Mouse (Mus musculus): ENCODE results near the gene Cda.
"Not testable (repeated sequence)": the region's sequence is repeated elsewhere in the genome, so short reads cannot be mapped to it uniquely, and the experiment has no call there.

The Cda gene

GRCm38 (mm10) chr4:138335036-138335435 is 32.8 kb downstream of the Cda start:
- DNase-seq (ENCODE audit: low spot score): no peak

DNA sequence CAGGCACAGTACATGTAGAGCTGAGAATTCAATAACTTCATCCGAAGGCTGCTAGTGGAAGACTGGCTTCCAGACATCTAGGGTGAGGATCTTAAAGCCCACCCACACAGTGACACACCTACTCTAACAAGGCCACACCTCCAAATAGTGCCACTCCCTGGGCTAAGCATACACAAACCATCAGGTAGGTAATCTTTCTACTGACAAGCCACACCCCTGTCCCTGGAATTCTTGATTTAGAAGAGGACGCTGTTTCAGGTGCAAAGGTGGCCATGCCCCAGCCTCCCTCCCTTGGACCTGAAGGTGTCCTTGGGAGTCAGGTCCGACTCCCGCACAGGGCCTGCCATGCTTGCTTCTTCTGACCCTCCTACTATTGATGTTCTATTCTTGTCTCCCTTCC is 34.7 kb downstream of the Cda start:
- DNase-seq (ENCODE audit: low spot score): no peak

DNA sequence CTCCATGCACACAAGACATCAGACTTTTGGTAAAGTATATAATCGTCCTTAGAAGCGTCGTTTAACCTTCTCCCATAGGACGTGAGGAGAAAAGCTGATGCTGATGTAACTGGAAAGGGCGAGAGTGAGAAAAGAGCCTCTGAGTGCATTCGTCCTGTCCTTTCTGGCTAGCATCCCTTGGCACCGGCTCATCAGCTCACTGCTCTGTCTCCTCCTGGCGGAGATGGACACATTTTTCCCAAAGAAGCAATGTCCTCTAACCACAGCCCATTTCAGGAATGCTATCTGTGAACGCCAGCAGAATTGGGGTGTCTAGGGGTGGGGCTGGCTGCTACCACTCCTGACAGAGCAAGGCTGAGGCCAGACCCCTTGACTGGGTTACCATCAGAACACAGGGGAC is 36.1 kb downstream of the Cda start:
- no peak for DNase-seq (ENCODE audit: low spot score)

DNA sequence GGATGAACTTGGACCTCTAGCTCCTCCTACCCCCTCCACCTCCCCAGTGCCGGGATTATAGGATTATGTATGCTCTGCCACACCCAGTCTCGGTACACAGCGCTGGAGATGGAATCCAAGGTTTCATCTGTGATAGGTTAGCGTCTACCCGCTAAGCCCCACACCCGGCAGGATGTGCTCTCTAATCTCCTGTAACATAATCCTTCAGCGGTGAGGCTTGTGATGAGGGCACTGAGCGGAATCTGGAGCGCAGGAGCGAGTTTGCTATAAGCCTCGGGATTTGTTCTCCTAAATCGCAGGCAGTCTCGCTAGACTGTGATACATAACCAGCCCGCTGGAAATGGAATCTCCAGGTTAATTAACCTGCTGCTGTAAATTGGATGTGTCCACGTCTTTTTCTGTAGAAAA is 37.5 kb downstream of the Cda start:
- no peak for DNase-seq (ENCODE audit: low spot score)

DNA sequence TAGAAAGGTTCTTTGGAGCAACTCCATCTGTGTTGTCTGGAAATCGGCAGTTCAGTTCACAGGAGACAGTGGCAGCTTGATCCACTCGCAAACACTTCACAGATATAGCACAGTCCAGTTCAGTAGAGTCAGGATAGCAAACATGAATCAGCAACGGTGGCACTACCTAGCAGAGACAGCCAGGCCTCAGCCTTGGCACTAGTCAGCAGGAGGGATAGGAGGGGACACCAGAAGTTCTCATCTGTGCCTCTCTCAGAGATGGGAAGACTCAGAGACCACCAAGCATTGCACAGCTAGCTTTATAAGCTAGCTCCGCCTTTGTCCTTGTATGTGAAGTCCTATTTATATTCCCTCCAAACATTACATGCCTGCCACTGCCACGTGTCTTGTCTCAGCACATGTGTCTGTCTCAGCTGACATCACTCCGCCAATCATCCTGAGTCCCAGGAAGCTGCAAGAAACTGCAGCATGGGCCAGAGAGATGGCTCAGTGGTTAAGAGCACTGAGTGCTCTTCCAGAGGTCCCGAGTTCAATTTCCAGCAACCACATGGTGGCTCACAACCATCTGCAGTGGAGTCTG is 39.8 kb downstream of the Cda start:
- DNase-seq (ENCODE audit: low spot score): no peak

DNA sequence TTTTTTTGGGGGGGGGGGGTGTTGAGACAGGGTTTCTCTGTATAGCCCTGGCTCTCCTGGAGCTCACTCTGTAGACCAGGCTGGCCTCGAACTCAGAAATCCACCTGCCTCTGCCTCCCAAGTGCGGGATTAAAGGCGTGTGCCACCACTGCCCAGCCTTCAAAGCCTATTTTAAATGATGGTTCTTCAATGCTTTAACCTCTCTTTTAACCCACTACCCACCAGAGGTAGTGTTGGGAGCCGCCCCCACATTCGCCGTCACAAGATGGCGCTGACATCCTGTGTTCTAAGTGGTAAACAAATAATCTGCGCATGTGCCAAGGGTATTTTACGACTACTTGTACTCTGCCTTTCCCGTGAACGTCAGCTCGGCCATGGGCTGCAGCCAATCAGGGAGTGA is 40.6 kb downstream of the Cda start:
- DNase-seq (ENCODE audit: low spot score): not testable (repeated sequence)

- peak; percentile 92 for DNase-seq (ENCODE audit: low spot score)
These were observed 41.6 kb downstream of the Cda start, which contains the start of gene Pink1 for GRCm38 (mm10) chr4:138326077-138326695. TSS of gene Pink1 (minus strand) at chr4:138326307.

DNA sequence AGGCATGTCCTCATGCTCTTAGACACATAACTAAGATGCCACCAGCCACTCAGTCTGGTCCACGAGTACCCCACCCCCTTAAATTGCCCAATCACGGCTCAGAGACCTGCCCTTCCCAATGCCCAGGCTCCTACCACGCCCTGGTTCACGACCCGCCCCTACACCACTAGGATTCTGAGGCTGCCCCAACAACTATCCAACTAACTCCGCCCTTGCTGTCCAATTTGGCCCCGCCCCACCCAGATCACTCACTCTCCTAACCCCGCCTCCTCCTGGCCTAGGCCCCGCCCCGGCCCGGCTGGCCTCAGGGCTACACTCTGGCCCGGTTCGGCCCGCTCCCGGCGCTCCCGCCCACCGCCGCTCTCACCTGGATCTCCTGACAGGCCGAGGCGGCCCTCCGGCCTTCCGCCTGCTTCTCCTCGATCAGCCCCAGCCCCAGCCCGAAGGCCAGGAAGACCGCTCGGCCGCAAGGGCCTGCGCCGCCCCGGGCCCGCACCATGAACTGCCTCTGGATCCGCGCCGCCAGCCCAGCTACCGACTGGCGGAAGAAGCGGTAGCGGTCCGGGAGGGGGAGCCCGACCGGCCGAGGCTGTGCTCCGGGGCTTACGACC is 42.2 kb downstream of the Cda start:
- peak; percentile 83 for DNase-seq (ENCODE audit: low spot score)

GRCm38 (mm10) chr4:138324451-138324850 is 43.3 kb downstream of the Cda start:
- DNase-seq (ENCODE audit: low spot score): no peak

GRCm38 (mm10) chr4:138323753-138324152 is 44.0 kb downstream of the Cda start:
- DNase-seq (ENCODE audit: low spot score): no peak

DNA sequence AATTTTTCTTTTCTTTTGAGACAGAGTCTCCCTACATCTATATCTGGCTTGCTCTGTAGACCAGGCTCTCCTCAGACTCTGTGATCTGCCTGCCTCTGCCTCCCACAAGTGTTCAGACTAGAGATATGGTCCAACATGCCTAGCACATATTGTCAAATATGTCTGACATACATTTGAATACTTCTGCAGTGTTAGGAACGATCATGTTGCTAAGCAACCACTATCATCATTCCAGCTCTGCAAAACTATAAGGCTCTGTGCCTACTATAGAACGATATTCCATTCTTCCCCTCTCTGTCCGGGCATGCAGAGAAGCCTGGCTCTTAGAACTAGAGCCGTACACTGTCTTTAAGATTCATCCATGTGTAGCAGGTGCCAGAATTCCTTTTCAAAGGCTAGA is 45.1 kb downstream of the Cda start:
- DNase-seq (ENCODE audit: low spot score): no peak

DNA sequence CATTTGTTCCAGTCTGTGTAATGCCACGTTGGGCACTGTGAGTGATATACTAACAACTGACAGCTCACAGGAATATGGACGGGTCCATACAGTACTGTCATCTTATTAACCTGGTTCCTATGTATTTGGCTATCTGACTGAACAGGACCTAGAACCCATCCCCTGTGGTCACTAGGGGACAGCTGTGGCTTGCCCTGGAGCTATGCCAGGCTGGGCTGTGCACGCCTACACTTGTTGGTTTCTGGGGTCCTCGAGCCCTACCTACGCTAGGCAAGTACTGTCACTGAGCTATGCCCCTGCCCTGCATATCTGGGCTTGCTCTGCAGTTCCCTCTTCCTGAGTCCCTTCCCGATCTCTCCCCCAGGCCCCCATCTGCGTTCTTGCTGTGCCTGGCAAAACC is 46.3 kb downstream of the Cda start:
- no peak for DNase-seq (ENCODE audit: low spot score)

- no peak for DNase-seq (ENCODE audit: low spot score)
These were observed 47.1 kb downstream of the Cda start for GRCm38 (mm10) chr4:138320711-138321110.

DNA sequence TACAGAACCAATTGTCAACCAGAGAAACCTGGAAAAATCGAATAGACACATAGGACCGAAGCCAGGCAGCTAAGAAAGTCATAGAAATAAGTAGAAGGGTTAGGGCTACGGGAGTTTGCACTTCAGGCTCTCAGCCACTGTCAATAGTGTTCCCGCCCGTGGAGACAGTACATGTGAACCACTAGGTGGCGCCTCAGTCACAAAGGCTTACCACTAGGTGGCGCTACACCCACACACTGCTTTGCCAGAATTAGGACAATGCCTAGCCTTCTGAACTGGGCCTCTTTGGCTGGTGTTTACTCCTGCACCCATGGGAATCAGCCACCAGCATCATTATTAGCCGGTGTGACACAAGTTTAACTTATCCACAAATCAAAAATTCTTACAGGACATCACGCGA is 48.3 kb downstream of the Cda start:
- peak; percentile 65 for DNase-seq (ENCODE audit: low spot score)

DNA sequence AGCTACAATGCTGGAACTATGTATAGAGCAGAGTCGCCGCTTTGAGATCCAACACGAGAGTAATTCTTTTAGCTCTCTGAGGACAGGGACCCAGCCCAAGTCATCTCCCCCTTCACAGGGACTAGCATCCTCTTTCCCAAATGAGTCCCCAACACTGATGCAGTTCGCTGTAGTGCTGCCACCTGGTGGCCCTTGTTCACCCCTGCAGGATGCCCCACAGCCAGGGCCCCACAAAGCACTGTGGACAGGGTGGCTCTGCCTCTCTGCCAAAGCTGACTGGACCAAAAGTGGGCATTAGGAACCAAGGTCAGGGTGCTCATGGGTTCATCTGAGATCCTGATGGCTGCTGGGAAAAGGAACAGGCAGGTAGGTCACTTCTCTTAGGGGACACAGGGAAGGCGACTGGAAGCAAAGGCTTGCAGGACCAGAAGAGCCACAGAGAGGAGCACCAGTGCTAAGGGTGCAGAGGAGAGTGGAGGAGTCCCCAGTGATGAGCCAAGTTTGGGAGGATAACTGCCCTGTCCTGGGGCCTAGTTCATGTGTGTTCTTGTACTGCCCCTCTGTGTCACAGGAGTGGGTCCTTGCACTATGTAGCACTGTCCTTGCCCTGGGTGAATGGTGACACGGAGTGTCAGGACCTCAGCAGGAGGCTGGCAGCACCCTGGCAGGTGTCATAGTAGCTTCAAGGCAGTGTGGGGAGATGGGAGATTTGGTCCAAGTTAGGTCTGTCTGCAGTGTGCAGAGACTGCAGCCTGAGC is 49.1 kb downstream of the Cda start:
- DNase-seq (ENCODE audit: low spot score): no peak

GRCm38 (mm10) chr4:138316369-138316768 is 51.4 kb downstream of the Cda start:
- DNase-seq (ENCODE audit: low spot score): no peak

DNA sequence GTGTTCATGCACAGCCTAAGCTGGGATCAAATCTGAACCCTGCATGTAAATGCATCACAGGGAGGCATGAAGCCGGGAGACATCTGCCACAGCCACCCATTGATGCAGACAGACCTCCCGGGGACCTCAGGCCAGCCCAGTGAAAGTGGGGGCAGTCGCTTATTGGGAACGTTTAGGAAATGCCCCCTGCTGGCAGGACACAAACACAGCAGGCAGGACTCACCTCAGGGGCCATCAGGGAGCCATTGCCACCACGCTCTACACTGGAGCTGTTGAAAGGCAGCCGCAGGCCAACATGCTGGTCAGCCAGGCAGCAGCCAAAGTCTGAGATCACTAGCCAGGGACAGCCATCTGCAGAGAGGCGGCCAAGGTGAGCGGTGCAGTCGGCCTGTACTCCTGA is 52.0 kb downstream of the Cda start:
- DNase-seq (ENCODE audit: low spot score): no peak

DNA sequence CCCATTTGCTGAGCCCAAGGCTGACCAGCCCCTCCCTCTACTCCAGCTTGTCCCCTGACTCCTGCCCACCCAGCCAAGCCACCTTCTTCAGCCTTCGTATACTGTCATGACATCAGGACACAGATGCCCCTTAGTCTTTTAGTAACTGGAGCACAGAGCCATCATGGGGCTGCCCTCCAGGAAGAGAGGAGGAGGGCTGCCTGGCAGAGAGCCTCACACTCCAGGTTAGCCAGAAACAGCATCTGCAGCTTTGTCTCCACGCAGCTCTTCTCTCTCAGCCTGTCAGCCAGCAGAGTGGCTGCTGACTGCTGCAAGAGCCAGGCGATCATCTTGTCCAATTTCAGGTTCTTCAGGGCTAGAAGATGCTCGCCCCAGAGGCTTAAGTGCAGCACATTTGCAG is 54.0 kb downstream of the Cda start:
- no peak for DNase-seq (ENCODE audit: low spot score)

GRCm38 (mm10) chr4:138313021-138313420 is 54.8 kb downstream of the Cda start:
- no peak for DNase-seq (ENCODE audit: low spot score)

DNA sequence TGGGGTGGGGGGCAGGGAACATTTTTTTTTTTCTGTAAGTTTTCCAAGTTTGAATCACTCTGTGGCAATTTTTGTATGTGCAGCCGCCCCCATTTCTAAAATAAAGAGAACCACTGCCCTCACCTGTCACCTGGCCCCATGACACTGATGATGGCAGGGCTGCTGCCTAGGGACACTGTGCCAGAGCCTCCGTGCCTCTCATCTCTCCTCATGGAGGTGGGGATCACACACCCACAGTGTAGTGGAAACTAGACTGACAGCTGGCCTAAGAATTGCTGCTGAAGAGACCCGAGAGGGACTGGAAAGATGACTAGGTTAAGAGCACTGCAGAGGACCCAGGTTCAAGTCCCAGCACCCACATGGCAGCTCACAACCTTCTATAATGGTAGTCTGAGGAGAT is 55.7 kb downstream of the Cda start:
- DNase-seq (ENCODE audit: low spot score): no peak

DNA sequence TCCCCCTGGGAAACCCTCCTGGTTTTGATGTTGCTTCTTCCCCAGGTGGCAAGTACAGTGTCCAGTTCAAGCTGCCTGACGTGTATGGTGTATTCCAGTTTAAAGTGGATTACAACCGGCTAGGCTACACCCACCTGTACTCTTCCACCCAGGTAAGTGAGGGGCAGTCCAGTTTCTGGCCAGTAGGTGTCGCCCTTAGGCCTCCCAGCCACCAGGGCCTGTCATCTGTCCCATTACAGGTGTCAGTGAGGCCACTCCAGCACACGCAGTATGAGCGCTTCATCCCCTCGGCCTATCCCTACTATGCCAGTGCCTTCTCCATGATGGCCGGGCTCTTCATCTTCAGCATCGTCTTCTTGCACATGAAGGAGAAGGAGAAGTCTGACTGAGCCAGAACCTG is 56.2 kb downstream of the Cda start:
- no peak for DNase-seq (ENCODE audit: low spot score)

DNA sequence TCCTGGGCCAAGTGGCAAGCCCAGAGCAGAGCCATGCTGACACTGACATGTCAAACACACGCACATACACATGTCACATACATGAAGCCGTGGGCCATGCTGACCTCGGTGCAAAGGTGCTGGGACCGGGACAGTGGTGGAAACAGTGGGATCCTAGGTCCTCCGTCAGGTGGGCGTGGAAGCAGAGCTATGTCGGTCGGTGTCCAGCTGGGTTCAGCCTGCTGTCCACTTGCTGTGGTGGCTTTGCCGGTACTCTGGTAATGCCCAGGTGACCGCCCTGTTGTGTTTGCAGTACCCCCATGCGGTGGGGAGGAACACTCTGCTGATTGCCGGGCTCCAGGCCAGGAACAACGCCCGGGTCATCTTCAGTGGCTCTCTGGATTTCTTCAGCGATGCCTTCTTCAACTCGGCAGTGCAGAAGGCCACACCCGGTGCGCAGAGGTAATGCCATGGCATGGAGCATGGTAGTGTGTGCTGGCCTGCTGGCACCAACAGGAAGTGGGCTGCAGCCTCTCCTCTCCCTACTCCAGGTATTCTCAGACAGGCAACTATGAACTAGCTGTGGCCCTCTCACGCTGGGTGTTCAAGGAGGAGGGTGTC is 57.4 kb downstream of the Cda start:
- no peak for DNase-seq (ENCODE audit: low spot score)

- DNase-seq (ENCODE audit: low spot score): no peak
These were observed 60.1 kb downstream of the Cda start for GRCm38 (mm10) chr4:138307739-138308138.

All from layer of hippocampus, adult 9-10 months (tissue).